Mouse (Mus musculus) mouse trophoblast stem cell (cell line): ENCODE results near the gene Insl3.
"Not testable (repeated sequence)": the region's sequence is repeated elsewhere in the genome, so short reads cannot be mapped to it uniquely, and the experiment has no call there.

Experiments used
- in situ Hi-C, 2 experiments: fragments of 300-500 bp; cut with MseI, MboI; formaldehyde crosslinking; loops; 2 replicates in 1 of 2; 3 replicates in 1 of 2; pipeline ENCODE4 v1.15.1; 2025

The Insl3 gene

GRCm38 (mm10) chr8:71676020-71676741 lies 12.8 kb upstream of the Insl3 start, which contains the start of gene Jak3:
Gene Jak3, plus strand, starts transcription at chr8:71676296.
- in situ Hi-C loops: no loop called here

GRCm38 (mm10) chr8:71676803-71677202 lies 12.2 kb upstream of the Insl3 start:
- in situ Hi-C loops: no loop called here

- in situ Hi-C loops: no loop called here
Observed at GRCm38 (mm10) chr8:71677555-71677954, 11.5 kb upstream of the Insl3 start.

GRCm38 (mm10) chr8:71678216-71678615 lies 10.8 kb upstream of the Insl3 start:
- in situ Hi-C loops: no loop called here

- in situ Hi-C loops: no loop called here
Observed at GRCm38 (mm10) chr8:71679116-71679515, 9.9 kb upstream of the Insl3 start.

- in situ Hi-C loops: no loop called here
Observed at GRCm38 (mm10) chr8:71679550-71680168, 9.4 kb upstream of the Insl3 start.

- in situ Hi-C loops: no loop called here
Observed at GRCm38 (mm10) chr8:71680471-71680870, 8.5 kb upstream of the Insl3 start.

- in situ Hi-C loops: no loop called here
Observed at GRCm38 (mm10) chr8:71681369-71681915, 7.6 kb upstream of the Insl3 start.

GRCm38 (mm10) chr8:71682832-71683231 lies 6.2 kb upstream of the Insl3 start:
- in situ Hi-C loops: no loop called here

GRCm38 (mm10) chr8:71684701-71685100 lies 4.3 kb upstream of the Insl3 start:
- in situ Hi-C loops: no loop called here

GRCm38 (mm10) chr8:71685573-71685972 lies 3.4 kb upstream of the Insl3 start:
- in situ Hi-C loops: no loop called here

- in situ Hi-C loops: no loop called here
Observed at GRCm38 (mm10) chr8:71686143-71686734, 2.8 kb upstream of the Insl3 start.

GRCm38 (mm10) chr8:71687616-71688015 lies 1.4 kb upstream of the Insl3 start:
- in situ Hi-C loops: no loop called here

GRCm38 (mm10) chr8:71692509-71692908 lies 3.5 kb downstream of the Insl3 start:
- in situ Hi-C loops: no loop called here

GRCm38 (mm10) chr8:71693166-71694041 lies 4.4 kb downstream of the Insl3 start:
- in situ Hi-C loops: no loop called here

GRCm38 (mm10) chr8:71695456-71695855 lies 6.4 kb downstream of the Insl3 start:
- in situ Hi-C loops: not testable (repeated sequence)

- in situ Hi-C loops: no loop called here
Observed at GRCm38 (mm10) chr8:71700493-71701269, 11.7 kb downstream of the Insl3 start.

GRCm38 (mm10) chr8:71701414-71702086 lies 12.5 kb downstream of the Insl3 start, which contains the start of gene B3gnt3:
Gene B3gnt3, minus strand, starts transcription at chr8:71701789.
- in situ Hi-C loops: no loop called here

- in situ Hi-C loops: no loop called here
Observed at GRCm38 (mm10) chr8:71702087-71702432, 13.0 kb downstream of the Insl3 start.

GRCm38 (mm10) chr8:71702923-71703322 lies 13.9 kb downstream of the Insl3 start:
- in situ Hi-C loops: no loop called here
